Mouse (Mus musculus): ENCODE measurements around the gene Spag9.
"Not testable (repeated sequence)": the region's sequence is repeated elsewhere in the genome, so short reads cannot be mapped to it uniquely, and the experiment has no call there.

The Spag9 gene

DNA sequence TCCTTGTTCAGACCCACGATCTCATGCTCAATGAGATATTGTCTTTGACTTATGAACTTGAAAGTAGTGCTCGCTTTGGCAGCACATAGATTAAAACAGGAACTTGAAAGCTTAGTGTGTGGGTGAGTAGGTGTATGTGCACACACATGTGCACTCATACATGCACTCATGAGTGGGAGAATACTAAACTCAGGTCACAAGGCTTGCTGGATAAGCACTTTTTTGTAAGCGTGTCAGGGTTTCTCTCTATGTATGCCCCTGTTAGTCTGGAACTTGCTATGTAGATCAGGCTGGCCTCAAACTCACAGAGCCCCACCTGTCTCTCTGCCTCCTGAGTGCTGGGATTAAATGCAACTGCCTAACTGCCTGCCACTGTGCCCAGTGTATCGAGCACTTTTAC lies 8.9 kb upstream of the Spag9 start:
- no peak for DNase-seq

DNA sequence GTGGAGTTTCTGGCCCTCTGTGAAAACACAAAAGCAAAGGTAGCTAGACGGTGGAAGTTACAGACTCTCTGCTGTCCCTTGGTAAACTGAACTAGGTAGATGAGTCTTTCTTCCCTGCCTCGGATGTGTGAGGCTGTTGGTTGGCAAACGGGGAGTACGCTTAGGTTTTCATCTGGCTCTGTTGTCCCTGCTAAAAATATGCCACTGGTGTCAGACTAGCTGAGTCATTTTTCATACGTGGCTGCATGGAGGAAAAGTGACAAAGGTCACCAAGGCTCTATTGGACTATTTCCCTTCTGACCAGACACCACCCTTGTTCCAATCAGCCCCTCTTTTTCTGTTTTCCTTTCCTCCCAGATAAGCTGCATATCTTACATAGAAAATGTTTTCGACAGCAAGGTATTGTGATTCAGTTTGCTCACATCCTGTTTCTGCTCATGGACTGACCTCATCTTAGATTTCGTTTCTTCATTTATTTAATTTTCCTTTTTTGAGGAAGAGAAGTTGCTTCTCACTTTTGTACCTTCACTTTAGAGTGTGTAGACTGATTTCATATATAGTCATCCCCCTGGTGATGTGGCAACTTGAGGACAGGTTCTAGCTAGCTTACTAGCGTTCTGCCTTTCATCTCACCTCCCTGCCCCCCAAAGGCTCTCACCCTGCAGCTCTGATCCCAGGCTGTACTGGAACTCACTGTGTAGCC lies 8.1 kb upstream of the Spag9 start:
- peak in 1 of 2 experiments; percentile 23 for DNase-seq

DNA sequence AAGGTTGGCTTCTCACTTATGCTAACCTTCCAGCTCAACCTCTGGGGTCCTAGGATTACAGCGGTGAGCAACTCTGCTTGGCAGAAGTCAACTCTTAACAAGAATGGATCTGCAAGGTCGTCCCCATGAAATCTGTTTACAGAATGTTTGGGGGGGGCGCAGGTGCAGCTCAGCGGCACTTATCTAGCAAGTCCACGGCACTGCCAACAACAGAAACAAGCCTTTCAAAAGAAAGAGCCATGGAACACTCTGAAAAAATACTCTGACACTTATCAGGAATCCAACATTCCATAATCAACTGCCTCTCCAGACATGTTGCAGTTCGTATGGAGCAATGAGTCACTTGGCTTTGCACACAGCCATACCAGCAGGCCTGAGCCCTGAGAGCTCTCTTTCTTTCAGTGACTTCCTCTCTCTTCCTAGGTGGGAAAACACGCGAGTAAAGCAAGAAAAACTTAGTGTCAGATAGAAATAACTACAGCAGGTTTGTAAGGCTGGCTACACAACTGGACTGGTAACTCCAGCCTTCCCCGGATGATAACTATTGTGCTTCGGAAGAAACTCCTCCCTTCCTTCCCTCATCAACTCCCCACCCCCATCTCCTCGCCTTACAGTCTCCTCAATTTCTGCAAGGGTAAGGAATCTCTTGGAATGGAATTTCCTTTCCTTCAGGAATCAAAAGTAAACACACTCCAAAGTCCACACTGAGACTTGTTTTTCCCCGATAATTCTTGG lies 7.4 kb upstream of the Spag9 start:
- DNase-seq: peak; percentile 55 to 69

DNA sequence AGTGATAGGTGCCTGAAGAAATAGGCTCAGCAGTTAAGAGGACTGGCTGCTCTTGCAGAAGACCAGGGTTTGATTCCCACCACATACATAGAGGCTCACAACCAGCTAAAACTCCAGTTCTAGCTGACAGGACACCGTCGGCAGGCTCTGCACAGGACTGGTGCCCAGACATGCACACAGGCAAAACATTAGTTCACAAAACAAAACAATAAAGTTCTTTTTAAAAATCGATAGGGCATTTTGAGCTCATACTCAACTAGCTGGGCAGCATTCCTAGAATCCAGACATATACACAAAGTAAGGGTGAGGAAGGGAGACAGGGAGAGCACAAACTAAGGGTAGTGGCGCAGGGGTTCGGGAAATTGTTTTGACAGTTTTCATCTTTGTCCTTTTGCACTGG lies 1.4 kb upstream of the Spag9 start:
- no peak for DNase-seq

GRCm38 (mm10) chr11:93995111-93995719 lies 676 bp upstream of the Spag9 start:
- DNase-seq: peak; percentile 87 to 94

- peak; percentile 48 to 82 for DNase-seq
Measured at GRCm38 (mm10) chr11:93996306-93997140, 632 bp downstream of the Spag9 start.

DNA sequence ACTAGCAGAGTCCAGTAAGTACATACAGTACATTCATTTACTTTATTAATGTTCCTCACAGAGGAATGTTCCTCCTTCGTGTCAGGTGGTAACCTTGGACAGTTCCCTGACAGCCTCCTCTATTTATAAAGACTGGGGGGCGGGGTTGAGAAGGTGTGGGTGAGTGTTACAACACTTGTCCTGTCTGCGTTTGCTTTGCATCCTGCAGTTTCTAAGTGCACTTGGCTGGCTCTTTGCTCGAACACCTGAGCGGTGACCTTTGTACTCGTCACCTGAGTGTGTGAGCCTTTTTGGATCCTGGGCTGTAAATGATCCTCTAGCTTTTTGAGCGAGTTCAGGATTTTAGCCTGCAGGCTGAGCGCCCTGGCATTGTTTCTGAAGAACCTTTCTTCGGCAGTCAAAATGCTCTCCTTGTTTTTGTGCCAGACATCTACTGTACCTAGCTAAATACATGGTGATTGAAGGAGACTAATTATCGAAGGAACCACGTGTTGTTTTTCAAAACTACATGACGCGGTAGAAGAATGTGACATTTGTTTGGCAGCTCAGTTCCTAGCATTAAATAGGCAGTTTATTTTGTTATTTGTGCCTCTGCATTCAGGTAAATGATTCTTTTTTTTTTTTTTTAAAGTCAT lies 1.4 kb downstream of the Spag9 start:
- peak; percentile 86 to 92 for DNase-seq

GRCm38 (mm10) chr11:93999276-93999675 lies 3.4 kb downstream of the Spag9 start:
- no peak for DNase-seq

- DNase-seq: no peak
Measured at GRCm38 (mm10) chr11:94003346-94003745, 7.5 kb downstream of the Spag9 start.

DNA sequence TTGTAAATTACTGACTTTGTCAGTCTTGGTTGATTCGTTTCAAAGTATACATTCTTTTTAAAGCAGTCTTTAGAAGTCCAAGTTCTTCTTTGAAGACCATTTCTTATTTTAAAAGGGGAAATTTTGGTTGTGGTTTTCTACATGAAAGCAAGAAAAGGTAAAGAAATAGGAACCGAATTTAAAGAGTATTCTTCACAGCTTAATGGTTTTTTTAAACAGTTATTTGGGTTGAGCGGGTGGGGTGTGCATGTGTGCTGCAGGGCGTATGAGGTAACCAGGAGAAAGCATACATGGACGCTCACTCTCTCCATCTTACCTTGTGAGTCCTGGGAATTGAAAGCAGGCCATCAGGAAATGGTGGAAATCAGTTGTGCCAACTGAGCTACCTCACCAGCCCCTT lies 23.2 kb downstream of the Spag9 start:
- DNase-seq: no peak

- DNase-seq: peak in 1 of 2 experiments; percentile 42
Measured at GRCm38 (mm10) chr11:94020403-94020802, 24.5 kb downstream of the Spag9 start.

DNA sequence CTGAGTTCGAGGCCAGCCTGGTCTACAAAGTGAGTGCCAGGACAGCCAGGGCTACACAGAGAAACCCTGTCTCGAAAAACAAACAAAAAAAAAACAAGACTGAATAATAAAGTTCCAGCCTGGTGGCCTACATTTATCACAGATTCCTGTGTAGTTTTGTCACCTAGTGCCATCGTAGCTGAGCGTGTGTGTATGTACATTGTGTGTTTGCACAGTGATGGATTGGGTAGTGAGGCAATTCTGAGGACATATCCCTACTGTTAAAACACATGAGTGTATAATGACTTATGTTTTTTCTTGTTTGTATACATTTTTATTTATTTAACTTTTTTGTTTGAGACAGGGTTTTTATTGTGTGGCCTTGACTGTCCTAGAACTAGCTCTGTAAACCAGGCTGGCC lies 30.4 kb downstream of the Spag9 start:
- no peak for DNase-seq

DNA sequence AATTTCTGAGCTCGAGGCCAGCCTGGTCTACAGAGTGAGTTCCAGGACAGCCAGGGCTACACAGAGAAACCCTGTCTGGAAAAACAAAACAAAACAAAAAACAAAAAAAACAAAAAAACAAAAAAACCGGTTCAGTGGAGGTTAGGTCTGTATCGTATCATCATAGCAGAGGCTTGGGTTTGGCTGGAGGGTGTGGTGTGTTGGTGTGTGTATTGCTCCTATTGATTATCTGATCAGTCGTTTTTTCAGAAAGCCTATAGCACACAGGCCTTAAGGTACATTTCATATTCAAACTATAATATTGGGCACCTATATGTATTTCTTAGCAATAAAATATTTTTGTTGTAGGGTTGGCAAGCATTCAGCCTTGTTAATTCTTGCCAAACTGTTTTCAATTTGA lies 36.2 kb downstream of the Spag9 start:
- DNase-seq: no peak

DNA sequence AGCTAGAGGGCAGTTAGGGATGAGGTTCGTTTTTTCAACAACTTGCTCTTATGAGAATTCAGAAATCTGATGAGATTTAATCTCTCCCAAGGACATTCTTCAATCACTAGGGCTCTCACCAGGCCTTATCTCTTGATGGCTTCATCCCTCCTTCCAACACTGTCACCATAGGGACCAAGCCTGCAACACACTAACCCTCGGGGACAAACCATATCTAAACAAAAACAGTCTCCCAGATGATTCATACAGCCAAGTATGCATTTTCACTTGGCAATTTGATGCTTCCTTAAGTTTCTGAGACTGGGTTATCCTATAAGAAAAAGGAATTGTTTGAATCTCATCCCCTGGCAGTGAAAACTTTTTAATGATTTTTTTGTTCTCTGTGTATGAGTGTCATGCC lies 37.1 kb downstream of the Spag9 start:
- DNase-seq: no peak

- no peak for DNase-seq
Measured at GRCm38 (mm10) chr11:94035974-94036373, 40.1 kb downstream of the Spag9 start.

DNA sequence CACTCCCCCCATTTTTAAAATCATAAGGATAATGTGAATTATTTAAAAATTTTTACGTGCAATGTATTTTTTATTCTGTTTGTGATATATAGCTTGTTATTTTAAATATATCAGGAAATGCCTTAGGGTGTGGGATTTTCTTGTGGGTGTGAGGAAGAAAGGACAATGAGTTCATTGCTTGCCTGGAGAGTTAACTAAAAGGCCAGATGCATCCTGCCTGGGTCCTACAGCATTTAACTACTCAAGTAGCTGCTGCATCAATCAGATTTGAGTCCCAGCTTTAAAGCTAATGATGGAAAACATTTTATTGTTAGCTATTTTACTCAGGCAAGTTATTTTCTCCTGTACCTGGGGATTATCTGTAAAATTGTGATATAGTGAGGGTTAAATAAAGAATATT lies 45.6 kb downstream of the Spag9 start:
- DNase-seq: no peak

- DNase-seq: not testable (repeated sequence)
Measured at GRCm38 (mm10) chr11:94042301-94042700, 46.4 kb downstream of the Spag9 start.

- peak; percentile 85 to 90 for DNase-seq
Measured at GRCm38 (mm10) chr11:94043998-94044985, 48.4 kb downstream of the Spag9 start.

DNA sequence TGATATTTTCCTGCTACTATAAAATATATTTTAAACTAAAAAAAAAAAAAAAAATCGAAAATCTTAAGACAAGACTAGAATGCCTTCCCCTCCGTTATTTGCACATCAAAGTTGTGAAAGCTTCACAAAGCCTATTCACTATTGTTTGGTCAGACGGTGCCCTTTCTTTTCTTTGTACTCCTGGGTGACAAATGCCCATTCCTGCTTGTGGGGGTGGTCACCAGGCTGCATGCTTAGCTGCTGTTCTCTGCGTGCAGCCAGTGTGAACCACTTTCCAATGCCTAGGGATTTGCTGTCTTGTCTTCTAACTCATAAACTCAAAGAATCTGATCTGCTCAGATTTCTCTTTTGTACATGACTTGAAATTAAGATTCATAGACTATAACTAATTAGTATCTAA lies 49.1 kb downstream of the Spag9 start:
- no peak for DNase-seq

DNA sequence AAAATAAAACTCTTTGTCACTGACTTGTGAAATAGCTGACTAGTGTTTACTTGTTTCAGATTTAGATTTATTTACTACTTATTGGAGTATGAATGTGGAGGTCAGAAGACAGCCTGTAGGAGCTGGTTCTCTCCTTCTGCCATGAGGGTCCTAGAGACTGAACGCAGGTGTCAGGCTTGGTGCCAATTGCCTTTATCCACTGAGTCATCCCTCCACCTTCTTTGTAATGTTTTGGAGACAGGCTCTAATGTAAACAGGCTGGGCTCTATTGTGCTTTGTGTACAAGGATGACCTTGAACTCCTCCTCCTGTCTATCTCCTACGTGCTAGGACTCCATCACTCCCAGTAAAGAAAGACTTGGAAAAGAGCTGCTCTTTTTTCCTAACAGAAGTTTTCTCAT lies 51.4 kb downstream of the Spag9 start:
- DNase-seq: no peak

- DNase-seq: no peak
Measured at GRCm38 (mm10) chr11:94054176-94054575, 58.3 kb downstream of the Spag9 start.

Measured in kidney, postnatal 25 days (tissue).